Mouse (Mus musculus): Measurements from ENCODE around the gene Rpgrip1. TPM values are rescaled to one million over a fixed set of nuclear protein-coding genes. Genes with fewer than 3 reads are reported as not detected.

The Rpgrip1 gene
- polyA plus RNA-seq, 1 experiment from 2014 or later = 59.1 TPM

DNA sequence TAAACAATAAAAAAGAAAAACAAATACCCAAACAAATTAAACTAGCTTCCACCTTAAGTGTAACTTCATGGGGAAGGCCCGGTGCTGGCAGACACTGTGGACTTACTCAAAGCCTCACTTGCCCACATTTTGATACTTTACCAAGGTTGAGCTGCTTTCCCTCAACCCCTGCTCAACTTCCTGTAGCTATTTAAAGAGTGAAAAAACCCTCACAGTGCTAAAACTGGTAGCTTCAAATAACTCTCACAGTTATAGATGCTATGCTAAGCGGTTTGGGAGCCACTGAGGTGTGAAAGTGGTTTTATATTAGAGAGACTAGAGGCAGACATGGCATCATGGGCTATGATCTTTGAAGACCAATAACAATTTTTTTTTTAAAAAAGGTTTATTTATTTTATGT lies 56.1 kb downstream of the Rpgrip1 start:
- WGBS = 89% methylated on average over 2 of the region's 2 CpGs
- no peak overlapping the region for H3K4me2 ChIP-seq (ENCODE audit: low read depth, low read length)
- H3K36me3 ChIP-seq (ENCODE audit: control insufficient read depth, insufficient read depth, low read length) = peaks cover 43% of the 10 kb centered on the region
- H3K27ac ChIP-seq (ENCODE audit: low read length) = no peak overlapping the region
- H3K4me1 ChIP-seq (replicated peaks; ENCODE audit: control insufficient read depth, insufficient read depth, low read length) = no peaks in the 10 kb centered on the region
- H3K9me3 ChIP-seq (ENCODE audit: control insufficient read depth, low read length) = no peaks in the 10 kb centered on the region
- H3K27me3 ChIP-seq (ENCODE audit: control insufficient read depth, insufficient read depth, low read depth, low read length) = no peaks in the 10 kb centered on the region
- no peak overlapping the region for H3K9ac ChIP-seq (ENCODE audit: low read length)
- no peak for ATAC-seq (ENCODE audit: low read depth)
- no peak overlapping the region for H3K4me3 ChIP-seq (ENCODE audit: low read length)

DNA sequence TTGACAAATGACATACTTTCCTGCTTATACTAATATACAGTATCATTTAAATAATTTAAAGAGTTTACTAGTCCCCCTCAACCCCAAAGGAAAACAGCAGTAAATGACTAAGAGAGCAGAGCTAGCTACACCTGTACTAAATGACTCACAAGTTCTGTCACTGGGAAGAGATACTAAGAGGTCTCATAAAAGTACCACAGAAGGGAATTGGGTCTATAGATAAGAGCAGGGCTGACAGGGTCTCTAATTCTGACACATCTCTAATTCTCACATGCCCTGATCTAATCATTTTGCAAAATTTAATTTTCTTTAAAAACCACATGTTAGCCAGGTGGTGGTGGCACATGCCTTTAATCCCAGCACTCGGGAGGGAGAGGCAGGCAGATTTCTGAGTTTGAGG lies 78.3 kb downstream of the Rpgrip1 start:
- no peak overlapping the region for H3K9ac ChIP-seq (ENCODE audit: low read length)
- H3K9me3 ChIP-seq (ENCODE audit: control insufficient read depth, low read length) = no peaks in the 10 kb centered on the region
- WGBS = 78% methylated on average over 1 of the region's 1 CpGs
- no peak overlapping the region for H3K4me2 ChIP-seq (ENCODE audit: low read depth, low read length)
- peaks cover 2% of the 10 kb centered on the region; the same call in 1 of the 2 replicates for H3K36me3 ChIP-seq (ENCODE audit: control insufficient read depth, insufficient read depth, low read length)
- H3K4me3 ChIP-seq (ENCODE audit: low read length) = no peak overlapping the region
- no peaks in the 10 kb centered on the region for H3K27me3 ChIP-seq (ENCODE audit: control insufficient read depth, insufficient read depth, low read depth, low read length)
- ATAC-seq (ENCODE audit: low read depth) = no peak
- H3K4me1 ChIP-seq (replicated peaks; ENCODE audit: control insufficient read depth, insufficient read depth, low read length) = no peaks in the 10 kb centered on the region
- H3K27ac ChIP-seq (ENCODE audit: low read length) = no peak overlapping the region

DNA sequence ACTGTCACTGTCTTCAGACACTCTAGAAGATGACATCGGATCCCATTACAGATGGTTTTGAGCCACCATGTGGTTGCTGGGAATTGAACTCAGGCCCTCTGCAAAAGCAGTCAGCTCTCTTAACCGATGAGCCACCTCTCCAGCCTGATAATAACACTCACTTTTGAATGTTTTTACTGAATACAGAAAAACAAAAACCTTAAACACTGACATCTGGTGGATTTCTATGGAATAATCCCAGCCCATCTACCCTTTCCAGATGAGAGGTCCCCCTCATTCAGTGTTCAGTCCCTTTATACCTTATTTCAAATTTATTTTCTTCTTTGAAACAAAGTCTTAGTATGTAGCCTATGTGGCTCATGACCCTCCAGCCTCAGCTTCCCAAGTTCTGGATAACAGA lies 79.0 kb downstream of the Rpgrip1 start:
- no peaks in the 10 kb centered on the region for H3K4me1 ChIP-seq (replicated peaks; ENCODE audit: control insufficient read depth, insufficient read depth, low read length)
- H3K36me3 ChIP-seq (ENCODE audit: control insufficient read depth, insufficient read depth, low read length) = peaks cover 2% of the 10 kb centered on the region; the same call in 1 of the 2 replicates
- no peak overlapping the region for H3K4me2 ChIP-seq (ENCODE audit: low read depth, low read length)
- H3K9me3 ChIP-seq (ENCODE audit: control insufficient read depth, low read length) = no peaks in the 10 kb centered on the region
- no peak overlapping the region for H3K4me3 ChIP-seq (ENCODE audit: low read length)
- no peak for ATAC-seq (ENCODE audit: low read depth)
- no peak overlapping the region for H3K9ac ChIP-seq (ENCODE audit: low read length)
- 66% methylated on average over 2 of the region's 2 CpGs for WGBS
- H3K27ac ChIP-seq (ENCODE audit: low read length) = no peak overlapping the region
- no peaks in the 10 kb centered on the region for H3K27me3 ChIP-seq (ENCODE audit: control insufficient read depth, insufficient read depth, low read depth, low read length)

DNA sequence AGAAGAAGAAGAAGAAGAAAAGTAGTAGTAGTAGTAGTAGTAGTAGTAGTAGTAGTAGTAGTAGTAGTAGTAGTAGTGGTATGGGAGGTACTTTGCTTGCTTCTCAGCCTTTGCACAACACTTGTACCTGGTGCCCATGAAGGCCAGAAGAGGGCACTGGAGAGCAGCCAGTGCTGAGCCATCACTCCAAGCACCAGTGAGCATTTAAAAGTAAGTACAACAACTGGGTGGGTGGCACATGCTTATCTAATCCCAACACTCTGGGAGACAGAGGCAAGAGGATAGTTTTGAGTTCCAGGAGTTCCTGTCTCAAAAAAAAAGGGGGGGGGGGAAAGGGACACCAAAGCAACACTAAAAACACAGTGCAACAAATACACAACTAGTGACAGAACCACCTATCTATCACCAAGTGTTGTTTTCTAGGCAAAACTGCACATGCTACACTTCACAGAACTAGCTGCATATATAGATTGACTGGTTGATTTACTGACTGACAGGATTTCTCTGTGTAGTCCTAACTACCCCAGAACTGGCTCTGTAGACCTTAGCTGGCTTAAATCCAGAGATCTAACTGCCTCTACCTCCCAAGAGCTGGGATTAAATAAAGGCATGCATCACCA lies 80.3 kb downstream of the Rpgrip1 start:
- Histone ChIP-seq H3K9ac (ENCODE audit: low read length) (no peak overlapping the region), H3K27me3 (ENCODE audit: control insufficient read depth, insufficient read depth, low read depth, low read length) (no peaks in the 10 kb centered on the region), H3K4me1 (replicated peaks; ENCODE audit: control insufficient read depth, insufficient read depth, low read length) (peaks cover 7% of the 10 kb centered on the region), H3K4me2 (ENCODE audit: low read depth, low read length) (no peak overlapping the region), H3K9me3 (ENCODE audit: control insufficient read depth, low read length) (no peaks in the 10 kb centered on the region), H3K4me3 (ENCODE audit: low read length) (no peak overlapping the region), H3K36me3 (ENCODE audit: control insufficient read depth, insufficient read depth, low read length) (peaks cover 2% of the 10 kb centered on the region; the same call in 1 of the 2 replicates), H3K27ac (ENCODE audit: low read length) (no peak overlapping the region)
- 0 out of 2 replicates have a peak, but pooled peaks have one; percentile 20 for ATAC-seq (ENCODE audit: low read depth)

DNA sequence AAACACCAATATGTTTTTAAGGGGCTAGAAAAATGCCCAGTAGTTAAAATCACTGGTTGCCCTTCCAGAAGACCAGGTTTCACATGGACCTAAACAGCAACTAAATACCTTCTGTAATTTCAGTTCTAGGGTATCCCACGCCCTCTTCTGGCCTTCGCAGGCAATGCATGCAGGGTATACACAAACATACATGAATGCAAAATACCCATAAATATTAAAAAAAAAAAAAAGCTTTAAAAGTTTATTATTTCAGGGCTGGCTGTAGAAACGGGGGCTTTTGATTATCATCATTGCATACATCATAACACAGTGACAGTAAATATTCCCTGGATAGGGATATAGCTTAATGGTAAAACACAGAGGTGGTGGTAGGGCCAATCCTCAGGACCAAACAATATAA lies 85.2 kb downstream of the Rpgrip1 start:
- Histone ChIP-seq H3K4me2 (ENCODE audit: low read depth, low read length) (peak overlapping the region; percentile 88), H3K36me3 (ENCODE audit: control insufficient read depth, insufficient read depth, low read length) (peaks cover 9% of the 10 kb centered on the region), H3K9ac (ENCODE audit: low read length) (peak overlapping the region; percentile 35), H3K27ac (ENCODE audit: low read length) (no peak overlapping the region), H3K4me1 (replicated peaks; ENCODE audit: control insufficient read depth, insufficient read depth, low read length) (peaks cover 16% of the 10 kb centered on the region), H3K9me3 (ENCODE audit: control insufficient read depth, low read length) (no peaks in the 10 kb centered on the region), H3K27me3 (ENCODE audit: control insufficient read depth, insufficient read depth, low read depth, low read length) (no peaks in the 10 kb centered on the region), H3K4me3 (ENCODE audit: low read length) (peak overlapping the region; percentile 96)
- ATAC-seq (ENCODE audit: low read depth) = no peak
- 8% methylated on average over 3 of the region's 3 CpGs for WGBS

DNA sequence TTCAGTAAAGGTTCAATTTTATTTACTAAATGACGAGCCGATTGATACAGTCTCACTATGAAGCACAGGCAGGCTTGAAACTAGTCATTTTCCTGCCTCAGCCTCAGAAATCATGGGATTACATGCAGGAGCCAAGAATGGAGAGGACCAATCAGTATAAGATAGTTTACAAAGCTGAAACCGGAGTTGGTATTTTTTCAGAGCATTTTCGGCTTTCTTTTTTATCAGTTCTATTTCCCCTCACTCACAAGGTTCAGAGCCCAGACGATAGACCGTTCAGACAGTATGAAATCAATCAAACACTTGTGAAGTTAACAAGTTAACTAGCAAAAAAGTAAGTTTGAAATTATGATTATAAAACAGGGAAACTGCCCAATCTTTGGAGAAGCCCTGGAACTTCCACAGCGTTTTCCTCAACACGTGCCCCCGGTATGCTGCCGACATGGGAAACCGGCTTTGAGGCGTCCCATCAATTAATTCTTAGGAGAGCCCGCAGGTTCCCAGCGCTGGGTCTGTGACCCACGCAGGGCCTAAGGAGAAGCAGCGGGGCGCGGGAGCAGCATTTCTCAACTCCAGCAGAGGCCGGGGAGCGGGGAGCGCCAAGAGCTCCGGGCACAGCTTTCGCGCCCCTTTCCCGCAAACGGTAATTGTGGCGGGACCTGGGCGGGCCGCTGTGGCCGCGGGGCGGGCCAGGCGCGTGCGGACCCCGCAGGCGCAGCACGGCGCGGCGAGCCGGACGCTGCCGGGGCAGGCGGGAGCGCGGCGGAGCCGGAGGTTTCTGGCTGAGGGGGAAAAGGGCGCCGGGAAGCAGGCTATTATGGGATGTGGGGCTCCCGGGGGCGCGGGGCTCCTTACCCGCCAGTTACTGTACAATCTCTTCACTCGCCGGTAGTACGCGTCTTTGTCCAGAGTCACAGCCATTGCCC lies 86.0 kb downstream of the Rpgrip1 start:
- Histone ChIP-seq H3K4me1 (replicated peaks; ENCODE audit: control insufficient read depth, insufficient read depth, low read length) (peaks cover 16% of the 10 kb centered on the region), H3K4me3 (ENCODE audit: low read length) (peak overlapping the region; percentile 96), H3K9me3 (ENCODE audit: control insufficient read depth, low read length) (no peaks in the 10 kb centered on the region), H3K27me3 (ENCODE audit: control insufficient read depth, insufficient read depth, low read depth, low read length) (no peaks in the 10 kb centered on the region), H3K36me3 (ENCODE audit: control insufficient read depth, insufficient read depth, low read length) (peaks cover 9% of the 10 kb centered on the region), H3K4me2 (ENCODE audit: low read depth, low read length) (peak overlapping the region; percentile 88), H3K27ac (ENCODE audit: low read length) (peak overlapping the region; percentile 99), H3K9ac (ENCODE audit: low read length) (peak overlapping the region; percentile 99)
- under 1% methylated on average over 57 of the region's 59 CpGs for WGBS
- ATAC-seq (ENCODE audit: low read depth) = peak; percentile 39

DNA sequence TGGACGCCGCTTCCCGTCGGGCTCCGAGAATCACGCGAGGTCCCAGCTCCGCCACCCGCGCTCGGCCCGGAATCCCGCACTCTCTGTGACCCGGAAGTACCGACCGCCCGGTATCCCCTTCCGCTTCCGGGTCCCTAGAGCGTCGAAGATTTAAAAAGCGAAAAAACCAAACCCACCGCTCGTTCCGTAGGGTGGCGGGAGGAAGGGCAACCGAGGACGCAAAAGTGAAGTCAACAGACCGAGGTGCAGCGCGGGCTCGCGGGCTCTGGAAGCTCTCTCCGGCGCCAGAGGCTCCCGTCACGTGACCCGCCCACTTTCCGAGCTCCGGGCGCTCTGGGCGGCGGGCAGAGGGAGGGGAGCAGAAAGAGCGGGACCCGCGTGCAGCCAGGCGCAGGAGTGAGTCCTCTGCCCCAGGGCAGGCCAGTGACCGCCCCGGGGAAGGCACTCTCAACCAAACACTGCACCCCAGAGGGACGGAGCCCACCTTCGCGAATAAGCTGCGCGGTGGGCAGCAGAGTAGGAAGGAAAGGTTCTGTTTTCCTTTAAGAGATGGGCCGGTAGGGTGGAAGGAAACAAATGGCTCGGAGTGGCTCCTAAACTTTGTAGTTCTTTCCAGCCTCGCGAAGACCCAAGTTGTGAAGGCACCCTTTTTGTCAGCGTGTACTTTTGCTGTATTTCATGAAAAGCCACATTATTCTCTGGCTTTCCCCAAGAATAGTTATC lies 86.8 kb downstream of the Rpgrip1 start, which contains the start of gene Supt16:
Gene Supt16 (minus strand): TSS at position 261 of the 723 bp plus-strand sequence.
- H3K9me3 ChIP-seq (ENCODE audit: control insufficient read depth, low read length) = no peaks in the 10 kb centered on the region
- no peaks in the 10 kb centered on the region for H3K27me3 ChIP-seq (ENCODE audit: control insufficient read depth, insufficient read depth, low read depth, low read length)
- H3K36me3 ChIP-seq (ENCODE audit: control insufficient read depth, insufficient read depth, low read length) = peaks cover 13% of the 10 kb centered on the region
- H3K4me2 ChIP-seq (ENCODE audit: low read depth, low read length) = peak within 1 kb of the TSS; percentile 88
- peak within 1 kb of the TSS; percentile 99 for H3K9ac ChIP-seq (ENCODE audit: low read length)
- peak; percentile 96 for ATAC-seq (ENCODE audit: low read depth)
- H3K4me3 ChIP-seq (ENCODE audit: low read length) = peak within 1 kb of the TSS; percentile 96
- peak within 1 kb of the TSS; percentile 99 for H3K27ac ChIP-seq (ENCODE audit: low read length)
- WGBS = under 1% methylated on average over 54 of the region's 59 CpGs
- H3K4me1 ChIP-seq (replicated peaks; ENCODE audit: control insufficient read depth, insufficient read depth, low read length) = peaks cover 16% of the 10 kb centered on the region

DNA sequence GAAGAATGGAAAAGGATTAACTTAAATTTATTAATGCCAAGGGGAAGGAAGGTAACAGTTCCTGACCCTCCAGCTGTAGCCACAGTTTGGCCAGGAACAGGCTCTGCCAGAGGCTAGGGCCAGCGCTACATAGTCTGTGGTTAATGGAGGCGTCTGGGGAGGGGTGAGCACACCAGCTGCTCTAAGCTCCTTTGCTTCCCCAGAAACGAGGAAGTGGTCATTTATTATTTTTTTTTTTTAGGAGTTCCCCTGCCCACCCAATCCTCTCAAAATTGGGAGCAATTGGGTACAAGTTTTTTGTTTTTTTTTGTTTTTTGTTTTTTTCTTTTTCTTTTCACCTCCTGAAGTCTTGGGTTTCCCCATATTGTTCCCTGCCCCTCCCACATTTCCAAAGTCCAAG lies 87.6 kb downstream of the Rpgrip1 start:
- ATAC-seq (ENCODE audit: low read depth) = no peak
- peak overlapping the region; percentile 46 for H3K9ac ChIP-seq (ENCODE audit: low read length)
- peaks cover 16% of the 10 kb centered on the region for H3K4me1 ChIP-seq (replicated peaks; ENCODE audit: control insufficient read depth, insufficient read depth, low read length)
- peak overlapping the region; percentile 33; the same call in 1 of the 2 replicates for H3K27ac ChIP-seq (ENCODE audit: low read length)
- H3K27me3 ChIP-seq (ENCODE audit: control insufficient read depth, insufficient read depth, low read depth, low read length) = no peaks in the 10 kb centered on the region
- WGBS = 25% methylated on average over 3 of the region's 3 CpGs
- peaks cover 15% of the 10 kb centered on the region for H3K36me3 ChIP-seq (ENCODE audit: control insufficient read depth, insufficient read depth, low read length)
- peak overlapping the region; percentile 17; the same call in 1 of the 2 replicates for H3K4me3 ChIP-seq (ENCODE audit: low read length)
- no peaks in the 10 kb centered on the region for H3K9me3 ChIP-seq (ENCODE audit: control insufficient read depth, low read length)
- peak overlapping the region; percentile 75 for H3K4me2 ChIP-seq (ENCODE audit: low read depth, low read length)

DNA sequence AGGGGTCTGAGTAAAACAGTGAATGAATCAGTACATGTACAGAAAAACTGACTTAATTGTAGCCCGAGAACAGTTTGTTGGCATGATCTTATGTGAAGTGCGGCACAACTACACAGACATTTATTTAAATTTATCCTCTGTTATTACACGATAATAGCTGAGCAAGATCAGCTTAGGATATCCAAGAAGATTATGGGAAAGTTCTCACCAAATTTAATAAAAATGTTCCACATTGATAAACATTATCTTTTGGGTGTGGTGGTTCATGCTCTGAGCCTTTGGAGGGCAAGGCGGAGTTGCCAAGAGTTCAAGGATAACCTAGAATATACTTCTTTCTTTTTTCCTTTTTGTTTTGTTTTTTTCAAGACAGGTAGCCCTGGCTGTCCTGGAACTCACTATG lies 88.9 kb downstream of the Rpgrip1 start:
- H3K4me3 ChIP-seq (ENCODE audit: low read length) = no peak overlapping the region
- ATAC-seq (ENCODE audit: low read depth) = no peak
- H3K4me2 ChIP-seq (ENCODE audit: low read depth, low read length) = no peak overlapping the region
- no peak overlapping the region for H3K27ac ChIP-seq (ENCODE audit: low read length)
- peaks cover 22% of the 10 kb centered on the region for H3K36me3 ChIP-seq (ENCODE audit: control insufficient read depth, insufficient read depth, low read length)
- H3K9me3 ChIP-seq (ENCODE audit: control insufficient read depth, low read length) = no peaks in the 10 kb centered on the region
- no peaks in the 10 kb centered on the region for H3K27me3 ChIP-seq (ENCODE audit: control insufficient read depth, insufficient read depth, low read depth, low read length)
- H3K9ac ChIP-seq (ENCODE audit: low read length) = no peak overlapping the region
- peaks cover 16% of the 10 kb centered on the region for H3K4me1 ChIP-seq (replicated peaks; ENCODE audit: control insufficient read depth, insufficient read depth, low read length)
- 92% methylated on average over 4 of the region's 4 CpGs for WGBS

Measured in lung, embryonic 16.5 days (tissue).